Mouse (Mus musculus) v-Abl transformed pro-B cells (cell line): ENCODE measurements around the gene Mroh2a.

Source experiments
- in situ Hi-C, 2 experiments: fragments of 400-800 bp; cut with MboI; formaldehyde crosslinking; loops; one replicate each; pipeline ENCODE4 v1.15.1; 2025; ENCODE audit not compliant: unreplicated experiment in 2 of 2

Gene Mroh2a

DNA sequence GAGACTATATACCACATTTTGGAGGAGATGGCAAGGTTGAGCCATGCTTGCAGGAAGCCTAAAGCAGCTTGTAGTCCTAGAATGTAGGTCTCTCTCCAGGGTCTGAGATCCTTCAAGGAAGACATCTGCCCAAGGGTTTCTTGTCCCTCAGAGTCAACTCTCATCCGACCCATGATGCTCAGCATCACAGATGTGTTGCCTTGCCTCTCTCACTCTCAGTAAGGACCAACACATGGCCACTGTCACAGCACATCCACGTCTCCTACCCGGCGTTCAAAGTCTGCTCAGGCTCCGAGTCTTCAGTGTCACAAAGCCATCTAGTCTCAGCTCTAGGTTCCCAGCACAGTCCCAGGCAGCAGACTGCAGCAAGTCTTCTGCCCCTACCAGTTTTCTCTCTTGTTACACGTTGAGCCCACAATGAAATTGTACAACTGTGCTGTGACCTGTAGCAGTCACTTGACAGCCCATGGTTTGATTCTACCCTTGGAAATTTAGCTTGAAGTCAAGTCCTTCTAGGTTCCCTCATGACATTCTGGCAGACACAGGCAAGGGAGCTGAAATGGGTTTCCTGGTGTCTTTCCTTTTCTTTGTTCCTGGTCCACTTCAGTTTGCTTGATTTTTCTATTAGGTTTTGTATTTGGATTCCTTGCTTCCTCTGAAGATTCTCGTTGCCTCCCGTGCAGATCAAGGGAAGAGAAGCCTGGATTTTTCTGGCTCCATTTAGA, 77.6 kb downstream of the Mroh2a start:
- in situ Hi-C loops, result no loop called here

DNA sequence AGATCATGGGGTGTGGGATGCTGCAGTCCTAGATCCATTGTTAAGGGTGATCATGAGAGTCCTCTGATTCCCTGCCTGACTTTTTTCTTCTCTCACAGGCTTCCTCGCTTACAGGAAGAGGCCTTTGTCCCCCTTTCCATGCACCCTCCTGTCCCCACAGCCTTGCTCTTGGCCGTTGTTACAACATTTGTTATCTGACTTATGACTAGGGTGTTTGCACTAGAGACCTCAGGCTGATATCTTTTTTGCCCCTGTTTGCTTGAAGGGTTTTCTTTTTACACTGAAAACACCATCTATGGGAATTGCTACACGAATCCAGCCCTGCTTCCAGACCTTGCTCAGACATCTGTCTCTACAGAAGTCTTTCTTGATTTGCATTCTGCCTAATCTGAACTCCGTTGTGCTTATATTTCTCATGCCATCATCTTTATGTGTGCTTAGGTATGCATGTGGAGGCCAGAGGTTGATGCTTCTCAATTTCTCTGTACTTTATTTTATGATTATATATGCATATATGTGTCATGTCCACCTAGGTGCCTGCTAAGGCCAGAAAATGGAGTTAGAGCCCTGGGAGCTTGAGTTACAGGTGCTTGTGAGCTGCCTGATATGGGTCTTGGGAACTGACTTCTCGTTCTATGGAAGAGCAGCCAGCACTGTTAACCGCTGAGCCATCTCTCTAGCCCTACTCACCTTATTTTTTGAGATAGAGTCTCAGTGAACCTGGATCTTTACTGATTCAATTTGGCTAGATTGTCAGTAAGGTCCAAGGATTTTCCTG, 78.4 kb downstream of the Mroh2a start:
- in situ Hi-C loops, result no loop called here

DNA sequence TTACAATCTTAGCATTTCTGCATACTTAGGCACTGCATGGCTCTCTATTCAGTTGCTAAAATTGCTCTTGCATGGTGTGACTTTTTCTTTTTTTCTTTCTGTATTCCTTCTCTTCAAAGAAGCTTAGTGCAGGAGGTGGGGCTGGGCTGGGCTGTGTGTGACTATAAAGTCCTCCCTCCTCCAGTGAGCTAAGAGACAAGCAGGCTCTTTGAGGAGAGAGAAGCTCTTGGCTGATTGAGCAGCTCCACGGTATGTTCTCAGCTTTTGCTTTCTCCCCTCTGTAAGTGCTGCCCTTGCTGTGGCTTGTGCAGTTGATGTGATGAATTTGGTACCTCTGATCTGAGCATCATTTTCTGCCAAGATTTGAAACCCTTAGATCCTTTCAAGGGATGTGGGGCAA, 79.8 kb downstream of the Mroh2a start:
- in situ Hi-C loops, result no loop called here

DNA sequence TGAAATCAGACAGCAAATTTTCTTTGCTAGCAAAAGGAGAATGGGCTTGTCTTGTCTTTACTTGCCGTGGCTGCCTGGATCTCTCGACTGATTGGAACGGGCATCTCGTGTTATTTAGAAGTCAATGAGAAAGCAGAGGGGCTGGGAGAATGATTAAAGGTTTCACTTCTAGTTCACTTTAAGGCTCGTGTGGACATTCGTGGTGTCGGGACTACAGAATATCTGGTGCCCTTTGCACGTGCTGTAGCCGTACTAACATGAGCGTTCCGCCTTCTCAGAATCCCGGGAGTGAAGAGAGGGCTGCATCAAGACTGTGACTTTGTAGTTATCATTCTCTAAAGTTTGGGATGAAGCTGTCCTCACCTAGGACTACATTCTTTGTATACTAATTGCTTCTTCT, 80.4 kb downstream of the Mroh2a start:
- in situ Hi-C loops, result no loop called here

DNA sequence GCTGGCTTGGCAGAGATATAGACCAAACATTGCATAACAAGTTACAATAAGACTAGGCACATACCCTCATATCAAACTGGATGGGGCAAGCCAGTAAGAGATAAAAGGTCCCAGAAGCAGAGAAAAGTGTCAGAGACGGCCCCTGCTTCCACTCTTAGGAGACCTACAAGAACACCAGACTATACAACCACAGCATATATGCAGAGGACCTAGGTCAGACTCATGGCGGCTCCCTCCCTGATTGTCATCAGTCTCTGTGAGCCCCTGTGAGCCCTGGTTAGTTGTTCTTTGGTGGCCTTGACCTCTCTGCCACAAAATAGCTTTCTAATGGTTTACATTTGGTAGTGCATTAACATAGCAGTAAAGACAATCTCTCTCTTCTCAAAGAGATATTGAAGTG, 82.2 kb downstream of the Mroh2a start:
- in situ Hi-C loops, result no loop called here

DNA sequence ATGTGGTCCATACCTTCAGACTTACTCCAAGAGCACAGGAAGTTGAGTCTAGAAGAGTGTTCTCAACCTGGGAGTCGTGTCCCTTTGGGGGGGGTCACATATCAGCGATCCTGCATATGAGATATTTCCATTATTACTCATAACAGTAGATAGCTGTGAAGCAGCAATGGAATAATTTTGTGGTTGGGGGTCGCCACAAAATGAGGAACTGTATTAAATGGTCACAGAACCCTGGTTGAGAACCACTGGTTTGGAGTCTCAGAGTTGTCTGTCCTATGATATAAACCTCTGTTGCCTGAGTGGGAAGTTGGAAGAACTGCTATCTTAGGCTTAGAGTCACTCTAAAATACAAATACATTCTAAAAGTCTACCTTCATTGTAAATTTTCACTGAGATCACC, 83.1 kb downstream of the Mroh2a start:
- in situ Hi-C loops, result no loop called here

DNA sequence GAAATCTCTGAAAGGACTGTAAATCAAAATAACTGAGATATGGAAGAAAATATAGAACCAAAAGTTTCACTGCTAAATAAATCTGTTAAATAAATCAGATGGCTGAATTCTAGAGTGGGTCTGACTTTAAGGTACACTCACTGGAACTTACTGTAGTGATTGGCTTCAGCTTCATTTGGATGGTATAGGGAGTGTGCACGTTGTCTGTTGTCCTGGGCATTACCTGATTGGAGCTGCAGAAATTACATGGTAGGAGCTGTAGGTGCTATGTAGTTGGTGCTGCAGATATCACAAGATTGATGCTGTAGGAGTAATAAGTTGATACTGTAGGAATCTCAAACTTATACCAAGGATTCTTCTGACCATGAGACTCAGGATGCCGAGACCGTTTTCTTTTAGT, 83.6 kb downstream of the Mroh2a start:
- in situ Hi-C loops, result no loop called here
